In the genomic region with DNA sequence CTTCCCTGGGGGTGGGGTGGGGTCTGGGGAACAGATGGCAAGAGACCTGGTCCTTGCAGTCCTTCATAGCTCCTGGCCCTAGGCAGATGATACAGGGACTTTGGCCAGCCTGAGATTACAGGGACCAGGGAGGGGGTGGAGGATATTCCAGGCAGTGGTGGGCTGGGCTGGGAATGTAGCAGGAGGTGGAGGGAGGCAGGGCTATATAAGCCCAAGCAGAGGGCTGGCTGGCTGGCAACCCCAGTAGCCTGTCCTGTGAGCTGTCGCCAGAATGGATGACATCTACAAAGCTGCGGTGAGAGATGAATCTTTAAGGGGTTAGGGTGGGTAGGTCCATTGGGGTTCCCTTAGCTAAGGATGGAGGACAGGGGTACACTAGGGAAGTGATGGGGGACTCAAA, we compare ENCODE assay signal across 8 mouse cellular contexts. TPM values are rescaled to one million over a fixed set of nuclear protein-coding genes. Genes with fewer than 3 reads are reported as not detected.
A peak's percentile ranks its signal among the peaks of the same experiment; 100 is the strongest.
DNase-seq lines count a peak whose midpoint lies in the region; ATAC-seq lines count a peak whose summit lies in the region.

Tnnc1 (plus strand) TSS at position 229 of the 400 bp plus-strand sequence.

- H3K36me3 ChIP-seq in forebrain, embryonic 13.5 days (ENCODE audit: poor library complexity, severe bottlenecking): peaks cover 16% of the 10 kb centered on the region
- peaks cover 18% of the 10 kb centered on the region for H3K36me3 ChIP-seq in midbrain, embryonic 10.5 days

- peak within 1 kb of the TSS; percentile 97 for H3K4me2 ChIP-seq in forebrain, embryonic 13.5 days

- H3K4me1 ChIP-seq in forebrain, embryonic 13.5 days: peaks cover 26% of the 10 kb centered on the region
- peaks cover 29% of the 10 kb centered on the region for H3K4me1 ChIP-seq in midbrain, embryonic 10.5 days

- ATAC-seq in forebrain, embryonic 13.5 days: no peak
- ATAC-seq in megakaryocyte-erythroid progenitor cell, adult 5-6 weeks (replicated peaks; ENCODE audit: low FRiP score, low TSS enrichment, poor library complexity, severe bottlenecking): no peak
- ATAC-seq in granulocyte monocyte progenitor cell, adult 5-6 weeks (replicated peaks; ENCODE audit: poor library complexity, severe bottlenecking): no peak

- H3K9ac ChIP-seq in forebrain, embryonic 13.5 days: peak within 1 kb of the TSS; percentile 94

- H3K4me3 ChIP-seq in forebrain, embryonic 13.5 days: peak within 1 kb of the TSS; percentile 56
- H3K4me3 ChIP-seq in midbrain, embryonic 10.5 days: peak within 1 kb of the TSS; percentile 88

- peaks cover 4% of the 10 kb centered on the region; the same call in 1 of the 2 replicates for H3K27me3 ChIP-seq in forebrain, embryonic 13.5 days
- no peaks in the 10 kb centered on the region for H3K27me3 ChIP-seq in midbrain, embryonic 10.5 days (ENCODE audit: low read depth, poor library complexity, severe bottlenecking)

- H3K9me3 ChIP-seq in forebrain, embryonic 13.5 days (replicated peaks): no peaks in the 10 kb centered on the region
- H3K9me3 ChIP-seq in midbrain, embryonic 10.5 days (replicated peaks): no peaks in the 10 kb centered on the region

- intact Hi-C loops in left cerebral cortex, postnatal 14 days (cut with DNase I): loop anchor here (5.0 kb wide), 1 partner anchor 44 kb away; the partner anchor contains the start of genes Bap1 and Phf7

- H3K27ac ChIP-seq in forebrain, embryonic 13.5 days: peak within 1 kb of the TSS; percentile 87; the same call in 1 of the 2 replicates
- peak within 1 kb of the TSS; percentile 99 for H3K27ac ChIP-seq in midbrain, embryonic 10.5 days (replicated peaks)

- no peak for DNase-seq in left cerebral cortex, postnatal 14 days (ENCODE audit: low spot score in 2 of 2)
- no peak for DNase-seq in left cerebral cortex, adult 11 months (ENCODE audit: low spot score)
- peak; percentile 82 for DNase-seq in heart, postnatal 4 days
- no peak for DNase-seq in midbrain, embryonic 10.5 days (ENCODE audit: low spot score)
- no peak for DNase-seq in layer of hippocampus, postnatal 10 days (ENCODE audit: low spot score in 2 of 2)

- 84% methylated on average over 2 of the region's 2 CpGs for WGBS in forebrain, embryonic 13.5 days
- WGBS in midbrain, embryonic 10.5 days: 84% methylated on average over 2 of the region's 2 CpGs

RNA-seq across cellular contexts. Expression of gene Tnnc1, which starts in this region (rescaled TPM):
- total RNA-seq in left cerebral cortex, postnatal 14 days (2021): 10 to 100 TPM; 25.5 to 36.3 TPM
- 0.84 and 2.2 TPM in 2 replicates for polyA plus RNA-seq in forebrain, embryonic 13.5 days (2015; fragmentation: Nextera tagmentation; extraction: Ambion mirVana)
- 1,000 to 10,000 TPM; 5,292 to 5,773 TPM for total RNA-seq in heart, postnatal 4 days (2021)
- 0.80 and 1.1 TPM in 2 replicates for polyA plus RNA-seq in midbrain, embryonic 10.5 days (2016; fragmentation: Nextera tagmentation; extraction: Ambion mirVana)
- 1 to 10 TPM in 1 of 2 experiments, under 1 TPM in 1; 0.67 to 2.0 TPM for total RNA-seq in layer of hippocampus, postnatal 10 days (2021)
- total RNA-seq in megakaryocyte-erythroid progenitor cell, adult 5-6 weeks (2014; fragmentation: Nextera tagmentation): 1.8 TPM in 1 of 2 replicates, not detected in the other
- total RNA-seq in megakaryocyte-erythroid progenitor cell, adult 5-6 weeks (2017): not detected in 2 replicates
- total RNA-seq in granulocyte monocyte progenitor cell, adult 5-6 weeks (2014; fragmentation: Nextera tagmentation): 4.1 TPM in 1 of 2 replicates, not detected in the other
- total RNA-seq in granulocyte monocyte progenitor cell, adult 5-6 weeks (2017): 0.82 TPM in 1 of 2 replicates, not detected in the other

Comparison
In these comparisons a context has a peak if more than half of its experiments do, and no peak if none do; other contexts are left out.
1. RNA of gene Tnnc1 (total RNA-seq): 5,292 to 5,773 TPM in heart, postnatal 4 days; 25.5 to 36.3 TPM in left cerebral cortex, postnatal 14 days, 0.82 to 4.1 TPM in granulocyte monocyte progenitor cell, adult 5-6 weeks, 0.67 to 2.0 TPM in layer of hippocampus, postnatal 10 days and 1.8 TPM in megakaryocyte-erythroid progenitor cell, adult 5-6 weeks; every median in the first group is over 100 times any median in the second.